Mouse (Mus musculus) brain, adult 2 months (tissue): ENCODE measurements around the gene Gtf3c5.
A peak's percentile ranks its signal among the peaks of the same experiment; 100 is the strongest.

Experiments used
- DNase-seq: peaks from one replicate; pipeline ENCODE4 v3.0.0; 2011; ENCODE audit warnings: low read depth, low spot score

Gtf3c5 gene

GRCm38 (mm10) chr2:28569903-28570302 is 13.6 kb downstream of the Gtf3c5 start:
- DNase-seq = no peak

- DNase-seq = peak; percentile 48
Measured at GRCm38 (mm10) chr2:28566545-28566944, 17.0 kb downstream of the Gtf3c5 start.

- DNase-seq = no peak
Measured at GRCm38 (mm10) chr2:28564380-28564779, 19.2 kb downstream of the Gtf3c5 start.

GRCm38 (mm10) chr2:28563830-28564229 is 19.7 kb downstream of the Gtf3c5 start:
- DNase-seq = no peak

- DNase-seq = no peak
Measured at GRCm38 (mm10) chr2:28563303-28563702, 20.2 kb downstream of the Gtf3c5 start, which contains the start of gene Cel. TSS of gene Cel (minus strand) at chr2:28563403.

- no peak for DNase-seq
Measured at GRCm38 (mm10) chr2:28557452-28557851, 26.1 kb downstream of the Gtf3c5 start.

GRCm38 (mm10) chr2:28552301-28552700 is 31.2 kb downstream of the Gtf3c5 start:
- no peak for DNase-seq

- DNase-seq = no peak
Measured at GRCm38 (mm10) chr2:28549157-28549556, 34.4 kb downstream of the Gtf3c5 start.

GRCm38 (mm10) chr2:28547237-28548172 is 36.0 kb downstream of the Gtf3c5 start:
- peak; percentile 89 for DNase-seq

GRCm38 (mm10) chr2:28546560-28546959 is 37.0 kb downstream of the Gtf3c5 start:
- peak; percentile 41 for DNase-seq

- peak; percentile 88 for DNase-seq
Measured at GRCm38 (mm10) chr2:28545976-28546375, 37.6 kb downstream of the Gtf3c5 start.

- DNase-seq = peak; percentile 94
Measured at GRCm38 (mm10) chr2:28543894-28544293, 39.7 kb downstream of the Gtf3c5 start.

GRCm38 (mm10) chr2:28540587-28541227 is 42.8 kb downstream of the Gtf3c5 start:
- DNase-seq = no peak

GRCm38 (mm10) chr2:28539949-28540348 is 43.6 kb downstream of the Gtf3c5 start:
- DNase-seq = peak; percentile 41

GRCm38 (mm10) chr2:28539206-28539605 is 44.3 kb downstream of the Gtf3c5 start:
- DNase-seq = peak; percentile 90

GRCm38 (mm10) chr2:28538817-28539128 is 44.8 kb downstream of the Gtf3c5 start:
- peak; percentile 82 for DNase-seq

- DNase-seq = peak; percentile 61
Measured at GRCm38 (mm10) chr2:28537995-28538816, 45.3 kb downstream of the Gtf3c5 start.

- peak; percentile 76 for DNase-seq
Measured at GRCm38 (mm10) chr2:28537634-28537920, 46.0 kb downstream of the Gtf3c5 start.

GRCm38 (mm10) chr2:28536766-28537633 is 46.6 kb downstream of the Gtf3c5 start:
- DNase-seq = peak; percentile 53

GRCm38 (mm10) chr2:28536166-28536565 is 47.4 kb downstream of the Gtf3c5 start:
- peak; percentile 62 for DNase-seq

- DNase-seq = peak; percentile 94
Measured at GRCm38 (mm10) chr2:28535650-28536049, 47.9 kb downstream of the Gtf3c5 start.
